In genomic region chr11:75992481-75992880, GRCm38 (mm10) we compare ENCODE assay signal across 24 mouse cellular contexts. TPM values are rescaled to one million over a fixed set of nuclear protein-coding genes. Genes with fewer than 3 reads are reported as not detected.
DNase-seq lines count a peak whose midpoint lies in the region; ATAC-seq lines count a peak whose summit lies in the region.
"Had no signal": no experiment of that assay in that cellular context is flagged by ENCODE, and none has a peak within 500 bp of the region (broad histone marks: within the 10 kb centered on the region; RNA-seq: fewer than 3 reads in every experiment).

No protein-coding gene starts in this region.

- peak; percentile 32 for DNase-seq in CD4-positive, CD25-positive, alpha-beta regulatory T cell, adult 2 months (ENCODE audit: low read depth, low spot score)
- peak; percentile 31 for DNase-seq in T-cell, adult 2 months (ENCODE audit: low spot score)
- peak; percentile 58 for DNase-seq in naive thymus-derived CD4-positive, alpha-beta T cell, adult 2 months (ENCODE audit: low read depth)
- DNase-seq in thymus, postnatal 36 days, result peak; percentile 35 to 50
- DNase-seq in gastrocnemius, postnatal 25 days, result no peak
- DNase-seq in right cerebral cortex, postnatal 25 days, result no peak
- DNase-seq: adrenal gland, adult 2 months; cerebellum, adult 11-12 months; cerebellum, postnatal 10 days; forebrain, postnatal 0 days; gastrocnemius, postnatal 36 days; heart, postnatal 36 days; kidney, adult 2 months; kidney, postnatal 10 days; layer of hippocampus, postnatal 36 days; lung, adult 18-20 months; lung, postnatal 10 days; midbrain, embryonic 14.5 days had no signal

- no peak for ATAC-seq in CD4-positive, CD25-positive, alpha-beta regulatory T cell, adult 4 months
- ATAC-seq: forebrain, postnatal 0 days; Patski had no signal

RNA-seq across cellular contexts. Expression of gene 1700016K19Rik, which starts 7.2 kb away (rescaled TPM):
- polyA plus RNA-seq in CD4-positive, CD25-positive, alpha-beta regulatory T cell, adult 4 months (2017; shearing (Covaris generic)), result not detected
- total RNA-seq in gastrocnemius, postnatal 25 days (2021), result not detected
- total RNA-seq: adrenal gland, adult 2 months; adrenal gland, postnatal 4 days; gastrocnemius, postnatal 36 days; heart, adult 8-10 months; heart, postnatal 36 days had no signal
- polyA plus RNA-seq: adrenal gland, adult 2 months; G1E; liver, embryonic 11.5 days had no signal

RNA-seq across cellular contexts. Expression of gene Rflnb, which starts 35.1 kb away (rescaled TPM):
- polyA plus RNA-seq in CD4-positive, CD25-positive, alpha-beta regulatory T cell, adult 4 months (2017; shearing (Covaris generic)), result 10 to 100 TPM; 13.4 to 14.2 TPM
- 10 to 100 TPM; 22.5 to 34.6 TPM for total RNA-seq in gastrocnemius, postnatal 25 days (2021)

RNA-seq across cellular contexts. Expression of gene Rph3al, which starts 54.3 kb away (rescaled TPM):
- 1 to 10 TPM; 6.3 to 7.9 TPM for polyA plus RNA-seq in CD4-positive, CD25-positive, alpha-beta regulatory T cell, adult 4 months (2017; shearing (Covaris generic))
- total RNA-seq in gastrocnemius, postnatal 25 days (2021), result 1 to 10 TPM; 8.2 to 8.6 TPM
- total RNA-seq: G1E had no signal
- polyA plus RNA-seq: G1E had no signal

Comparison
In these comparisons a context has a peak if more than half of its experiments do, and no peak if none do; other contexts are left out.
1. DNase-seq: peak in CD4-positive, CD25-positive, alpha-beta regulatory T cell, adult 2 months (single experiment), T-cell, adult 2 months (single experiment), naive thymus-derived CD4-positive, alpha-beta T cell, adult 2 months (single experiment) and thymus, postnatal 36 days (2 of 2); none in gastrocnemius, postnatal 25 days (single experiment) and right cerebral cortex, postnatal 25 days (single experiment).